Mouse (Mus musculus) cerebellum, postnatal 36 days (tissue): ENCODE data around the gene Taf15.

Experiments
- DNase-seq, 2 experiments: peaks; one replicate each; pipeline ENCODE4 v3.0.0; 2021 to 2022; ENCODE audit warnings: mixed read lengths in 2 of 2

Taf15 gene

GRCm38 (mm10) chr11:83457912-83458601 lies 14.8 kb upstream of the Taf15 start:
- DNase-seq: no peak

GRCm38 (mm10) chr11:83461462-83462027 lies 11.3 kb upstream of the Taf15 start:
- no peak for DNase-seq

- peak; percentile 32 to 52 for DNase-seq
Measured at GRCm38 (mm10) chr11:83462711-83463244, 10.1 kb upstream of the Taf15 start, which contains the start of gene Mmp28. Gene Mmp28, minus strand, starts transcription at chr11:83463071.

GRCm38 (mm10) chr11:83465976-83466375 lies 6.9 kb upstream of the Taf15 start:
- peak; percentile 76 to 86 for DNase-seq

- peak; percentile 37 to 47 for DNase-seq
Measured at GRCm38 (mm10) chr11:83467120-83467652, 5.7 kb upstream of the Taf15 start.

GRCm38 (mm10) chr11:83468765-83469164 lies 4.1 kb upstream of the Taf15 start:
- no peak for DNase-seq

- no peak for DNase-seq
Measured at GRCm38 (mm10) chr11:83471766-83472165, 1.1 kb upstream of the Taf15 start.

- DNase-seq: peak in 1 of 2 experiments; percentile 28
Measured at GRCm38 (mm10) chr11:83473235-83474016, 540 bp downstream of the Taf15 start.

GRCm38 (mm10) chr11:83491488-83491887 lies 18.6 kb downstream of the Taf15 start:
- DNase-seq: no peak

GRCm38 (mm10) chr11:83495571-83495970 lies 22.7 kb downstream of the Taf15 start:
- DNase-seq: no peak

- no peak for DNase-seq
Measured at GRCm38 (mm10) chr11:83504308-83504707, 31.4 kb downstream of the Taf15 start.

GRCm38 (mm10) chr11:83509521-83509920 lies 36.6 kb downstream of the Taf15 start:
- no peak for DNase-seq

GRCm38 (mm10) chr11:83517153-83517552 lies 44.3 kb downstream of the Taf15 start:
- no peak for DNase-seq

GRCm38 (mm10) chr11:83518371-83518770 lies 45.5 kb downstream of the Taf15 start:
- DNase-seq: no peak

GRCm38 (mm10) chr11:83522075-83522474 lies 49.2 kb downstream of the Taf15 start, which contains the start of gene Heatr9:
Gene Heatr9, minus strand, starts transcription at chr11:83522175.
- no peak for DNase-seq

GRCm38 (mm10) chr11:83529024-83529423 lies 56.1 kb downstream of the Taf15 start:
- no peak for DNase-seq

- DNase-seq: no peak
Measured at GRCm38 (mm10) chr11:83530360-83530759, 57.5 kb downstream of the Taf15 start, which contains the start of gene Ccl5. Gene Ccl5, minus strand, starts transcription at chr11:83530518.

GRCm38 (mm10) chr11:83533192-83533591 lies 60.3 kb downstream of the Taf15 start:
- no peak for DNase-seq

GRCm38 (mm10) chr11:83534143-83534542 lies 61.3 kb downstream of the Taf15 start:
- no peak for DNase-seq

GRCm38 (mm10) chr11:83534609-83535423 lies 61.9 kb downstream of the Taf15 start:
- peak; percentile 35 to 40 for DNase-seq

GRCm38 (mm10) chr11:83536831-83537230 lies 63.9 kb downstream of the Taf15 start:
- no peak for DNase-seq

GRCm38 (mm10) chr11:83538705-83539314 lies 65.9 kb downstream of the Taf15 start:
- DNase-seq: no peak
